Mouse (Mus musculus) intestine, postnatal 0 days (tissue): ENCODE measurements around the gene Hoxd1. TPM values are rescaled to one million over a fixed set of nuclear protein-coding genes. Genes with fewer than 3 reads are reported as not detected.

Experiments
- ATAC-seq: fragments of 200-750 bp; cut with Nextera tagmentation; 2 replicates; pipeline ENCODE4 v1.8.0; 2017; ENCODE audit warnings: mild to moderate bottlenecking, moderate TSS enrichment, moderate library complexity
- H3K27ac ChIP-seq: fragments of 300-500 bp; sonication (generic); 2 replicates; pipeline ENCODE4 v1.5.1; 2014; ENCODE audit warnings: mild to moderate bottlenecking, low read depth, low read length, moderate library complexity
- H3K27me3 ChIP-seq: fragments of 300-500 bp; sonication (generic); replicated peaks from 2 replicates; pipeline ENCODE4 v1.6.1; 2014; ENCODE audit warnings: low read length, mixed read lengths; ENCODE audit not compliant: control insufficient read depth, insufficient read depth
- H3K36me3 ChIP-seq: fragments of 300-500 bp; sonication (generic); 2 replicates; pipeline ENCODE4 v1.6.1; 2014; ENCODE audit warnings: mild to moderate bottlenecking, moderate library complexity; ENCODE audit not compliant: control insufficient read depth, insufficient read depth
- H3K4me1 ChIP-seq: fragments of 300-500 bp; sonication (generic); replicated peaks from 2 replicates; pipeline ENCODE4 v1.6.1; 2014; ENCODE audit warnings: antibody characterized with exemption, low read length, mixed read lengths; ENCODE audit not compliant: control insufficient read depth, insufficient read depth
- H3K4me2 ChIP-seq: fragments of 300-500 bp; sonication (generic); replicated peaks from 2 replicates; pipeline ENCODE4 v1.6.1; 2014; ENCODE audit warnings: low read depth, mild to moderate bottlenecking, moderate library complexity
- H3K4me3 ChIP-seq: fragments of 300-500 bp; sonication (generic); 2 replicates; pipeline ENCODE4 v1.5.1; 2014; ENCODE audit warnings: low read depth, low read length
- H3K9ac ChIP-seq: fragments of 300-500 bp; sonication (generic); 2 replicates; pipeline ENCODE4 v1.6.1; 2014; ENCODE audit warnings: mild to moderate bottlenecking, low read depth, low read length
- H3K9me3 ChIP-seq: fragments of 300-500 bp; sonication (generic); 2 replicates; pipeline ENCODE4 v1.6.1; 2016; ENCODE audit warnings: mixed run types; ENCODE audit not compliant: control insufficient read depth
- CTCF ChIP-seq: sonication (generic); IDR thresholded peaks from 2 replicates; pipeline ENCODE4 v1.5.1; 2016; ENCODE audit warnings: low read depth, mild to moderate bottlenecking, control low read depth, antibody characterized with exemption, moderate library complexity
- WGBS: fragments of 180-500 bp; shearing (Covaris S2); extraction: QIAGEN DNeasy Blood & Tissue Kit; methylation state at CpG from one replicate; pipeline ENCODE4 v1.1.7; 2014; 5-methylcytosine and 5-hydroxymethylcytosine counted together
- polyA plus RNA-seq: library from polyadenylated mRNA; unstranded; fragments of >200 nt; fragmentation: Nextera tagmentation; extraction: Ambion mirVana; gene quantifications from 2 replicates; pipeline ENCODE4 v1.2.1, GENCODE M21; 2015

The Hoxd1 gene
- polyA plus RNA-seq, 1 experiment from 2014 or later = not detected

GRCm38 (mm10) chr2:74747006-74747405, 15.8 kb upstream of the Hoxd1 start:
- H3K27me3 ChIP-seq = peaks cover 88% of the 10 kb centered on the region
- no peak overlapping the region for H3K9ac ChIP-seq
- H3K36me3 ChIP-seq = no peaks in the 10 kb centered on the region
- H3K4me2 ChIP-seq = peak overlapping the region; percentile 17; the same call in 1 of the 2 replicates
- H3K4me3 ChIP-seq = peak overlapping the region; percentile 16; the same call in 1 of the 2 replicates
- ATAC-seq = no peak
- H3K4me1 ChIP-seq = no peaks in the 10 kb centered on the region
- no peak overlapping the region for H3K27ac ChIP-seq
- no peaks in the 10 kb centered on the region for H3K9me3 ChIP-seq
- 20% methylated on average over 24 of the region's 24 CpGs for WGBS
- no peak for TF ChIP-seq CTCF

DNA sequence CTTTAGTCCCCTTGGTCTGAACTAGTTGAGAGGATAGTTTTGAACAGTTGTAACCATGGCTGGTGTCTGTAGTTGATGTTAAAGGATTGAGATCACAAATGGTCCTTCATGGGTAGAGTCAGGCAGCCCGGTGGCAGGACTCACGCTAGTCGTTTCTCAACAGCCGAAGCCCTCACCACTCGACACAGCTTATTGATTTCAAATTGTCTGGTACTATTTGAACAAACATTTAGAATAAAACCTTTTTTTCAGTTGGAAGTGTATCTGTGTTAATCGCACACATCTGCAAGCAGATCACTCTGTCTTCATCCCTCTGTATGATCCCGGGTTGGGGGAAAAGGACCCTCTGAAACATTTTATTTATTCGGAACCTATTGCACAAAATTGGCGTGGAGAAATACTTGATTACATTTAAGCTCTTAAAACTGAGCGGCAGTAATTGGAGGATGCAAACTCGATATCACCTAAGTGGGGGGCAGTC, 15.1 kb upstream of the Hoxd1 start:
- no peak overlapping the region for H3K4me3 ChIP-seq
- no peak overlapping the region for H3K27ac ChIP-seq
- H3K27me3 ChIP-seq = peaks cover 89% of the 10 kb centered on the region

GRCm38 (mm10) chr2:74748436-74748995, 14.3 kb upstream of the Hoxd1 start:
- H3K9ac ChIP-seq = no peak overlapping the region

More for the DNA sequence above, 15.1 kb upstream of the Hoxd1 start:
- WGBS = 53% methylated on average over 11 of the region's 11 CpGs
- Histone ChIP-seq H3K4me2 (no peak overlapping the region), H3K9me3 (no peaks in the 10 kb centered on the region), H3K4me1 (no peaks in the 10 kb centered on the region), H3K36me3 (no peaks in the 10 kb centered on the region), H3K9ac (no peak overlapping the region)
- ATAC-seq = no peak
- TF ChIP-seq CTCF = no peak

DNA sequence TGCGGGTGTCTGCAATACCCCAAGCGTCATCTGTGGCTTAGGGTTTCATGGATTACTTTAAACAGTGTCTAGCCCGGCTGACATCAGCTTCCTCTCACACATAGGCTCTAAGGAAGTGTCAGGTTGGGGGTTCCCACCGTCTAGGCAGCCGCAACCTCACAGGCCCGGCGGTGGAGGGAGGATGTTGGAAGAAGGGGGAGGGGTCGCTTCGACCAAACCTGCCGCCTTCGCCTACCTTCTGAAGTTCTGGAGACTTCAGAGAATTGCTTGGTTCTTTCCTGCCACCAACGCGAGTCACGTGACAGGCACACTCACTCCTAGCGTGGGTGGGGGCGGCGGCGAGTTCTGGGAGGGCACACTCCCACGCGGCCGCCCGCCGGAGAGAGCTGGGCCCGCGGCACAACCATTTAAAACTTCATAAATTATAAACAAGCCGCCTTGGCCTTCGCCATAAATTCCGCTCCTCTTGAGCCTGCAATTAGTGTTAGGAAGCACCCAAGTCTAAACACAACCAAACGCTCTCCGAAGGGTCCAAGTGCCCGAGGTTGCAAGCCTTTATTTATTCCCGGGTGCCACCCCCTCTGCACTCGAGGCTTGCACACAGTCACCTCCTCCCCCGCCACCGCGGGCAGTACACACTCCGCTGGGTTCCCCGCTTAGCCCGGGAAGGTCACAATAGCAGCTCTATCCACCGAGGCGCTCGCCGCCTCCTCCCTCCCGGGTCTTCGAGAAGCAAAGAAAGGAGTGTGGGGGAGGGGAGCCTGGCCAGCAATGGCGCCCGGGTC, 13.3 kb upstream of the Hoxd1 start:
- Histone ChIP-seq H3K9me3 (no peaks in the 10 kb centered on the region), H3K4me2 (peak overlapping the region; percentile 64), H3K4me1 (no peaks in the 10 kb centered on the region), H3K36me3 (no peaks in the 10 kb centered on the region), H3K9ac (no peak overlapping the region), H3K4me3 (peak overlapping the region; percentile 32), H3K27me3 (peaks cover 96% of the 10 kb centered on the region), H3K27ac (no peak overlapping the region)
- TF ChIP-seq CTCF = no peak
- peak; percentile 36 for ATAC-seq
- WGBS = under 1% methylated on average over 47 of the region's 47 CpGs

More at GRCm38 (mm10) chr2:74748436-74748995, 14.3 kb upstream of the Hoxd1 start:
- no peak for ATAC-seq
- H3K36me3 ChIP-seq = no peaks in the 10 kb centered on the region
- H3K4me2 ChIP-seq = no peak overlapping the region
- H3K9me3 ChIP-seq = no peaks in the 10 kb centered on the region
- 36% methylated on average over 9 of the region's 9 CpGs for WGBS
- H3K27ac ChIP-seq = no peak overlapping the region
- peaks cover 96% of the 10 kb centered on the region for H3K27me3 ChIP-seq
- no peaks in the 10 kb centered on the region for H3K4me1 ChIP-seq
- no peak overlapping the region for H3K4me3 ChIP-seq
- TF ChIP-seq CTCF = no peak

DNA sequence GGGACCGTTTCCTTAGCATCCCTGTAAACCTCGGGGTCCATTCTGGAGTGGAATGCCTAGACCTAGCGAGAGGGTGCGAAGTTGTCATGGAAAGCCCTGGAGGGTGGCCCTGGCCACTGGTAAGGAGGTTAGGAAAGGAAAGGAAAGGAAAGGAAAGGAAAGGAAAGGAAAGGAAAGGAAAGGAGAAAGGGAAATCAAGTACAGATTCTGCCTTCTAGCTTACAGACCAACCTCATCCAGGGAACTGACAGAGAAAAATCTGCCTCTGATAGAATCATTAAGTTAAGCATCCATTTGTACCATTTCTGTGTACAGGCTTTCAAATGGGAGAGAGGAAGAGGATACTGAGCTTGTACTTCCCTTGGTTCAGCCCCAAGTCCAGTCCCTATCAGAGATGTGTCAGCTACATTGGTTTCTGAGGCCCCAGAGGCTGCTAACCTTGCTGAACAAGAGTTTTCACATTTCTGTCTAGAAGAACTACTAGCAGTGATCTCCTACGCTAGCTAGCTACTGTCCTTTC, 12.0 kb upstream of the Hoxd1 start:
- TF ChIP-seq CTCF = no peak
- no peaks in the 10 kb centered on the region for H3K9me3 ChIP-seq
- no peaks in the 10 kb centered on the region for H3K4me1 ChIP-seq
- no peak overlapping the region for H3K4me3 ChIP-seq
- peaks cover 90% of the 10 kb centered on the region for H3K27me3 ChIP-seq
- no peak overlapping the region for H3K4me2 ChIP-seq
- 47% methylated on average over 5 of the region's 5 CpGs for WGBS
- no peaks in the 10 kb centered on the region for H3K36me3 ChIP-seq
- H3K27ac ChIP-seq = no peak overlapping the region
- no peak overlapping the region for H3K9ac ChIP-seq
- no peak for ATAC-seq

- Histone ChIP-seq H3K27me3 (peaks cover 85% of the 10 kb centered on the region), H3K27ac (no peak overlapping the region), H3K9ac (no peak overlapping the region), H3K4me3 (no peak overlapping the region), H3K4me2 (no peak overlapping the region), H3K9me3 (no peaks in the 10 kb centered on the region), H3K36me3 (no peaks in the 10 kb centered on the region), H3K4me1 (no peaks in the 10 kb centered on the region)
- 86% methylated on average over 1 of the region's 1 CpGs for WGBS
- TF ChIP-seq CTCF = no peak
- no peak for ATAC-seq
Measured at GRCm38 (mm10) chr2:74751861-74752260, 10.9 kb upstream of the Hoxd1 start.
